Mouse (Mus musculus): ENCODE measurements around the gene Gm1993. TPM values are rescaled to one million over a fixed set of nuclear protein-coding genes. Genes with fewer than 3 reads are reported as not detected.
"Not testable (repeated sequence)": the region's sequence is repeated elsewhere in the genome, so short reads cannot be mapped to it uniquely, and the experiment has no call there.

The Gm1993 gene
- polyA plus RNA-seq (2015; fragmentation: Nextera tagmentation; extraction: Ambion mirVana): not detected in 2 replicates

- H3K4me3 ChIP-seq; H3K4me1 ChIP-seq (replicated peaks); H3K4me2 ChIP-seq; H3K9me3 ChIP-seq; H3K9ac ChIP-seq; H3K27ac ChIP-seq (replicated peaks); ATAC-seq (ENCODE audit: low FRiP score, low read depth); H3K27me3 ChIP-seq; H3K36me3 ChIP-seq: not testable (repeated sequence)
- WGBS: 83% methylated on average over 7 of the region's 7 CpGs
Observed at GRCm38 (mm10) chrX:25570352-25570751, at the start of gene Gm1993. TSS of gene Gm1993 (minus strand) at chrX:25570452.

Data from hindbrain, embryonic 15.5 days (tissue).